Mouse (Mus musculus) granulocyte monocyte progenitor cell, adult 5-6 weeks (primary cell): ENCODE measurements around the gene Tstd2. TPM values are rescaled to one million over a fixed set of nuclear protein-coding genes. Genes with fewer than 3 reads are reported as not detected.

Experiments
- ATAC-seq: replicated peaks from 2 replicates; pipeline ENCODE4 v1.8.0; 2016; ENCODE audit warnings: mild to moderate bottlenecking, moderate TSS enrichment, inconsistent platforms; ENCODE audit not compliant: poor library complexity, severe bottlenecking
- total RNA-seq, 2 experiments: library from RNA; stranded (forward) in 1 of 2; stranded (reverse) in 1 of 2; fragments of 200-712, 200-1000 nt in 1 of 2; fragments of >200 nt in 1 of 2; fragmentation: Nextera tagmentation in 1 of 2; gene quantifications; 2 replicates each; pipeline ENCODE4 v1.2.3; 2014 to 2017

Gene Tstd2
- 29.4 and 36.9 TPM in 2 replicates for total RNA-seq (2014; fragmentation: Nextera tagmentation)
- 27.9 and 30.1 TPM in 2 replicates for total RNA-seq (2017)

DNA sequence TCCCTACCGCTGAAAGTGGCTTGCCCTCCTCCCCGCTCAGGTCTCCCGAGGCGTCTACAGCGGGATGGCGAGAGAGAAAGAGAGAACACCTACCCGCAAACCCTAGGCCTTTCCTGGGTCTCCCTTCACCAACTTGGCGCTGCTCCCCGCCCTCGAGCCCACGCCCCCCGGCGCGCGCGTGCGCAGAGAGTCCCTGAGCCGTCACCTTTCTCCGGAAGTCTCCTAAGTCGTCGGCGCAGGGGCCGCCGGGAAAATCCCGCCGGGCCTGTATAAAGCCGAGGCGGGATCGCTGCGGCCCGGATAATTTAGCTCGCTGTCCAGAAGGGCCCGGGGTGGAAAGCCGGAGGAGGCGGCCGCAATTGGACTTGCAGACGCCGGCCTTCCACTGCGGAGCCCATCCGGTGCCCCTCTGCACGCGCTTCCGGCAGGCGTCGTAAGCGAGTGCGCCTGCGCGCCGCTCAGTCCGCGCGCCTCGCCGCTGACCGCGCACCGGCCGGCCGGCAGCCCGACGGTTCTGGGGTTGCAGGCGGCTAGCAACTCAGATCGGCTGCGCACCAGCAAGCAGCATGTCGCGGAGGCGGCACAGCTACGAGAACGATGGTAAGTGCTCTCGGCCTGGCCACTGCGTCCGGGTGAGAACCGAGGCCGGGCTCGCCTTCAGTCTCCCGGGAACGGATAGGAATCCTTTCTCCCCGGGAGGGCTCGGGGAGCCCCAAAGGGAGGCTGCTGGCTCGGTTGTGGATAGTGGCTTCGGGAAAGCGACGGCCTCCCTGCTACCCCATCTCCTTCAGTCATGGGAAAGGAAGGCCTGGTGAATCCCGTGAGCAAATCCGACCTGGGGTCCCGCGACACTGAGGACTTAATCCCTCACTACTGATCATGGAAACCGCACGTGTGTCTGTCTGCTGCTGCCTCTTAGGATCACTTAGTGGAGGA lies at the start of gene Tstd2, which contains the start of gene Ncbp1:
Gene Tstd2 (minus strand): TSS at position 408 of the 936 bp plus-strand sequence.
Gene Ncbp1 (plus strand): TSS at position 327 of the 936 bp plus-strand sequence.
- ATAC-seq, result peak; percentile 83

DNA sequence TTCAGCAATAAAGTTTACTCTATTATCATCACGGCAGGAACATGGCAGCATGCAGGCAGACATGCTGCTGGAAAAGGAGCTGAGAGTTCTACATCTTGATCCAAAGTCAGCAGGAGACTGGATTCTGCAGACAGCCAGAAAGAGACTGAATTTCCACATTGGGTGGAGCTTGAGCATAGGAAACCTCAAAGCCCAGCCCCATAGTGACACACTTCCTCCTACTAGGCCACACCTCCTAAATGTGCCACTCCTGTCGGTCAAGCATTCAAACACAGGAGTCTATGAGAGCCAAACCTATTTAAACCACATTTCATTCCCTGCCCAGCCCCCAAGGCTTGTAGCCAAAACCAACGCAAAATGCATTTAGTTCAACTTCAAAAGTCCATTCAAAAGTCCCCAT lies 48.0 kb upstream of the Tstd2 start:
- peak; percentile 52 for ATAC-seq

DNA sequence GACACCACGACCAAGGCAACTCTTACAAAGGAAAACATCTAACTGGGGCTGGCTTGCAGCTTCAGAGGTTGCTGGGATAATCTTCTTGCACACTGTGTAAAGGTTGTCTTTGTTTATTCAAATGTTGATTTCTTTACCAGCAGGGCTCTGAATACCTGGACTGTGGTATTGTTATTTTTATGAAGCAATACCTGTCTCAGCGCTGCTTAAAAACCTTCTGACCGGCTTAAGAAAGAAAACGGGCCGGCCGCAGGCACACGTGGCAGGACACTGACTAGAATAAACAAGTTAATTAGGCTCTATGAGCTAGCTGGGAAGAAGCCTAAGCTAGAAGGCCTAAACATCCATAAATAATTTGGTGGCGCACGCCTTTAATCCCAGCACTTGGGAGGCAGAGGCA lies 47.4 kb upstream of the Tstd2 start:
- ATAC-seq, result no peak

DNA sequence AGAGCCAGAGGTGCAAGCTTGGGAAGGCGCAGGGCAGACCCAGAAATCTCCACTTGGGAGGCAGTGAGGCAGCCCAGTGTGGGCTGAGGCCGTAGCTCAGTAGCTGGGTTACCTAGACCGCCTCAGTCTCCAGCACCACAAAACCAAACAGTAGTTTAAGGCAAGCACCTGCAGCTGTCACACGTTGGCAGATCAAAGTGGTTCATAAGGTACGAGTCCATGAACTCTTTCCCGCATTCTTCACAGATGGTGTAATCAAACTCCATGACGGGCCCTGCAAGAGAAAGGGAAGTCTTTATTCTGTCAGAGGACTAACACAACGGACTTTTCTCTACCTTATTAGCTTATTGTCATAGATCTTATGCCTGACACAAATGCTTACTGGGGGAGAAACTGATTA lies 46.9 kb upstream of the Tstd2 start:
- ATAC-seq, result no peak

DNA sequence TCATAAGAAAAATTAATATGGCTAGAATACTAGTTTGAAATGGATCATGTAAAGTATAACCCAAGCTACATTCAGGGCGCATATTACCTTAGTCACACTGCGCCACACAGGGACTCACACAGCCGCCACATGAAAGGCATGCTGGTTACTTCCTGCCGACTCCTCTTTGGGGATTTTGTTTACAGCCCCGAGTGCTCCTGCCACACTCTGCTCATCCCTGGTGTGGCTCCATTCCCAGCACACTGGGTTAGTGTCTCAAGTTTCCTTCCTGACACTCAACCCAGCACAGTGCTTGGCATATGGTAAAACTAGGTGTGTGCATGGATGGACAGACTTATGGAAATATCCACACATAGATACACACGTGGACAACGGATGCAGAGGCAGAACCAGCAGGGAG lies 43.7 kb upstream of the Tstd2 start:
- no peak for ATAC-seq

DNA sequence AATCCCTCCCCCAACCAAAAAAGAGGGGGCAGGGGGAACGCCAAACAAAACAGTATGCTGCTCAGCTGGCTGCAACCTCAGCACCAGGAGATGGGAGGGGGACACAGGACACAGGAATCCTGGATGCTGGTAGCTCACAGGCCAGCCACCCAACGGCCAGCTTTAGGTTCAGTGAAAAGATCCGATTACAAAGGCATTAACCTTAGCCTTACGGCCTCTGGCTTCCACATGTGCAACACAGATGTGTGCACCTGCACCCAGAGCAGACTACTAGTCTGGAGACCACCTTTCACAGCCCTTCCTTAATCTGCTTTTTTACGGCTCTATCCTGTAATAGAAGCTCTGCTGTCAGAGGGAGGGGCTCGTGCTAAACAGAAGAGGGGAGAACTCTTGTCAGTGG lies 42.7 kb upstream of the Tstd2 start:
- ATAC-seq, result no peak

DNA sequence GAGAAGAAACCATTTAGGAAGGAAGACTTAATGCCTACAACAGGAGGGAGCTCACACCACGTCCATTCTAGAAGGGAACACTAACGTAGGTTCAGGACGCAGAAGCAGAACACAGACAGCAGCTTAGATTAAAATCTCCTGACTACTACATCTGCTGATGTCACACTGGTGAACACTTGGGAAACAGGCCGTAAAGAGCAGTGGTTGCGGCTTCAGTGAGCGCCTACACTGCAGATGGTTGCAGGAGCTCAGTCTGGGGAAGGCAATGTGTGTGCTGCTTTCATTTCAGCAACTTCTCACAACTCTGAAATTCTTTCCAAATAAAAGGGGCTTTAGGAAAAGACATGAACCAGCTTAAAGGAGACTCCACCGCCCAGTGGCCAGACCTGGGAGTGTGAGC lies 39.0 kb upstream of the Tstd2 start:
- no peak for ATAC-seq

DNA sequence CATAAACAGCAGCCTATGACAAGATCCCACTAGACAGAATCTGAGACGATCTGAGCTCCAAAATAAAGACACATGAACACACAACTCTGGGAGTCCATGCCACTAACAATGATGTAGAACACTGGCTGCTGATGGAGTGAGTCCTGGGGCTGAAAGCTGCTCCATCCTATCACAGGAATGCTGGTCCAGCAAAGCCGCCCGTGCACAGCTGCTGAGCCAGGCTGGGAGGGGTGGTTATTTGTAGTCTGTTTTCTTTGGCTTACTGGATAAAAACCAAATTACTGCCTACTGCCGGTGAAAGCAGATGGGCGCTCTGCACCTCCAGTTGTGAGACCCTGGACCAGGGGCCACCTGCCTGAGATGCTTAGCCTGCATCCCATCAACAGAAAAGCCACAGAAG lies 38.5 kb upstream of the Tstd2 start:
- ATAC-seq, result no peak

DNA sequence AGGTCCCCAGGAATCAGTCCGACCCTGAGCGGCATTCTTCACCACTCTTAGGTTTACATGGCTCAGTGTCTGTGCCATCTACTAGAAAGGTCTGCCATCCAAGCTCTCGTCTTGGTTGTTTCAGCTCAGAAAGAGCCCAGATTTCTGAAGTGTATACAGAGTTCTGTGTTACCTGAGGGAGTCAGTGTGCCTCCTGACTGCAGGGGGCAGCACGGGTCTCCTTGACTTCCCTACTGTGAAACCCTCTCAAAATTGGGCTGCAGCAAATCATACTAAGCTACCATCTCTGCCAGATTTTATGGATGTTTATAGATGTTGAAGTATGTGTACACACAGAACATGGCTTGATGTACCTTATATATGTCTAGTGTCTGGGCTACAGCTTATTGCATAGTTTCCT lies 37.8 kb upstream of the Tstd2 start:
- no peak for ATAC-seq

DNA sequence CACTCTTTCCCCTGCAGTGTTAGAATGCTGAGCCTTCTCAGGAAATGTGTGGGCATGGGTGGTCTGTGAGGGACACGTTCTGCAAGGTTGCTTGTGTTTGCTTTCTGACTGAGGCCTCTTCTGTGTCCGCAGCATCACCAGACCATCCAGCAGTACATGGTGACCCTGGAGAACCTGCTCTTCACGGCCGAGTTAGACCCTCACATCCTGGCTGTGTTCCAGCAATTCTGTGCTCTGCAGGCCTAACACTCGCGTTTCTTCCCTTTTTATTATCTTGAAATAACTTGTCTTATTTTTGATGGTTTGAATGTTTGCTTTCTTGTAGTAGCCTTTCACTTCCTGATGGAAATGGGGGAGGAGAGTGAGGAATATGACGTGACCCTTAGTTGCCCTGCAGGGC lies 33.3 kb upstream of the Tstd2 start:
- no peak for ATAC-seq

DNA sequence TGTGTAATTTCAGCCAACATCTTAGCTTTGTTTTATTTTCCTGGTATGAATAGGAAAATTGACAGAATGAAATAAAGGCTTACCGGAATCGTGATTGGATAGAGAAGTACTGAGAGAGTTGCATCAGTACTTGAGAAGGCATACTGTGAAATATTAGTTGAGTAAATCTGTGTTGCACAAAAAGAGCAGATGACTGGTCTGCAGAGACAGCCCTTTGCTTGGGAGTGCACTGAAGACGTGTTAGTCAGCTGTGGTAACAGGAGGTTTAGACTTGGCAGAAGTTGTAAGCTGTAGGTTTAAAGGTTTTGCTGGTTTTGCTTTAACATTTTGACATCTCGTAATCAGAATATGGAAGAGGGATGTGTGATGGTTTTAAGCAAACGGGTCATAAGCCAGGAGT lies 27.3 kb upstream of the Tstd2 start:
- ATAC-seq, result no peak

DNA sequence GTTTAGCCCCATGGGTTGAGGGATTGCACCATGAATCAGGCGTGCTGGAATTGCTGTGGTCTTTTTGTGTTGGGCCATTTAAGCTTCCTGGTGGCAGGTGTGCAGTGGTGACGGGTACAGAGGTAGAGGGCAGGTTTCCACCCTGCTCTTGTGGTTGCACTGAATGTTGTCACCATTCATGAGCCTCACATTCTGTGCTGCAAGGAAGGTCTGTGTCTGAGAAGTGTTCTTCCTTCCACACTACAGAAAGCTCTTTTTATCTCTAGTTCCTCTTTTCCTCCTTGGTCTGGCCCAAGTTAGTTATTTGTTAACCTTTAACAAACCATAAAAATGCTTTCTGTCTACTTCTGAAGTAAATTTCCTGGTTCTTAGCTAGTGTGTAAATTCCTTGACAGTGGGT lies 25.5 kb upstream of the Tstd2 start:
- ATAC-seq, result peak; percentile 79

DNA sequence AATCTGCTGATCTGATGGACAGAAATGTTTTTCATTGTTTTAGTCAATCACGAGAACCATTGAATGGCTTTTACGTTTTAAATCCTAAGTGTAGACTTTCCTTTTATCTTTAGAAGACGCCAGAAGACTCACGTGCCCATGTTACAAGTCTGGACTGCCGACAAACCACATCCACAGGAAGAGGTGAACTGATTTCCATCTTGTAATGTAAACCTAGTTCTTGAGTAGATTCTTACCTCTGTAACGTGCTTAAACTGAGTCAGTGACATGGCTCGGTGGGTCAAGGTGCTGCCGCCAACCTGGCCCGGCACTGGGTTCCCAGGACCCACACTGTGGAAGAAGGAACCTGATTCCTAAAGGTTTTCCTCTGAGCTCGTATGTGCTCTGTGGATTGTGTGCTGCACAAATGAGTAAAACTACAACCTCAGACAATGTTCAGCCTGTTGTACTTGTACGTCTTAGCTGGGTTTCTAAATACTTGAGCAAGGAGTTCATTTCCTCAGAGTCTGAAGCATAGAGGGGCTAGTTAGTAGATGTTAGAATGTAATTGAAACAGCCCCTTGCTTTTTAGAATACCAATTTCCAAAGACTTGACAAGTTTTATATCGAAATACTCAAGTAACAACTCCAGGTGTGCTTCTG lies 13.5 kb upstream of the Tstd2 start:
- no peak for ATAC-seq

DNA sequence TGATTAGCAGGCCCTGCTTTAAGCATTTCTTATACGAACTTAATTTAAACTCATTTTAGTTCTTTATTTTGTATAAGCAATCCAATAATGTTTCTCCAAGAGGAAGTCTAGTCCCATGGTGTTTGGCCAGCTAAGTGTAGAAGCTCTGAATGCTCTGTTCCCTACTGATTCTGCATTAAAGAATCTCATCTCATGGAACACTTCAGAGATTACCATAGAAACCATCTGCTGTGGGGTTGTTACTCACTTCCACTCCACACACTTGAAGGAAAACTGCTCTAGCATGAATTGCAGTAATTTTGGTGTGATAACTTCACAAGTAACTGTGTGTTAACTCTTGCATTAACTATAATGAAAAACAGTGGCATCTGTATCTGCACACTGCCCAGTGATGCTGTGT lies 8.4 kb upstream of the Tstd2 start:
- no peak for ATAC-seq

DNA sequence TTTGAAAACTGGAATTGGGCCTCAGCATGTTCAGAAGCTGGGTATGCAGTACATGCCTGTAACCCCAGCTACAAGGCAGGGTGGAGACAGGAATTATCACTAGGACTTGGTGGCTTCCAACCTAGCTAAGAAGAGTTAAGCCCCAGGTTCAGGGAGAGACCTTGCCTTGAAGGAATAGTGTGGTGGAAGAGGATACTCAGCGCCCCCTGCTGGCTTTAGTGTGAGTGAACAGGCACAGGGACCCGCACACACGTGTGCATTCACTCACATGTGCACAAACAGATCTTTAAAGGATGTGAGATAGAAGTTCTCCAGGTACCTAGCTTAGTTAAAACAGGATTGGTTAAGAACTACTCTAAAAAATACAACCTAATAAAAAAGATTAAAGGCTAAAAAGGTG lies 5.8 kb upstream of the Tstd2 start:
- ATAC-seq, result peak; percentile 65

DNA sequence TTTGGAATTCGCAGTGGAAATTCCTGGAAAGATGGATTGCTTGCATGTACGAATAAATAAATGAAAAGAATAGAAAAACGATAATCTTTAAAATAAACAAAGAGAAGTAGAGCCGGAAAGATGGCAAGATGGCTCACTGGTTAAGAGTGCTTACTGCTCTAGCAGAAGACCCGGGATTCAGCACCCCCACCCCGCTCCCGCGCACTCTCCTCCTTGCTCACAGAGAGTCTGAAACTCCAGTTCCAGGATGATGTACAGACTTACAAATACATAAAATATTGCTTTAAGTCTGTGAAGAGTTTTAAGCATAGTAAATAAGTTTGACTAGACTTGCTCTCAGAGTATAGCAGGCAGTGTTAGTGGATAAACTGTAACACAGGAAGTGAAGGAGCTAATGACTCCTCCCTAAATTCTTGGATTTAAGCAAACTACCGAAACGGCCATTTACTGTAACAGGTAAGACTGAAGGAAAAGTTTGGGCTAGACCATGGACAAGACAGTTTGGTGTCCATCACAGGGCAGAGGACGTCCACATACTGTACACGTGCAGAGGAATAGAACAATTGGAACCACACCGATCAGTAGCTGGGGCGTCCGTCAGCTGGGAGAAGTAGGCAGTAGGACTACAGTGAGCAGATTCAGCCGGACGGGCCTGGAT lies 736 bp downstream of the Tstd2 start:
- peak; percentile 23 for ATAC-seq

DNA sequence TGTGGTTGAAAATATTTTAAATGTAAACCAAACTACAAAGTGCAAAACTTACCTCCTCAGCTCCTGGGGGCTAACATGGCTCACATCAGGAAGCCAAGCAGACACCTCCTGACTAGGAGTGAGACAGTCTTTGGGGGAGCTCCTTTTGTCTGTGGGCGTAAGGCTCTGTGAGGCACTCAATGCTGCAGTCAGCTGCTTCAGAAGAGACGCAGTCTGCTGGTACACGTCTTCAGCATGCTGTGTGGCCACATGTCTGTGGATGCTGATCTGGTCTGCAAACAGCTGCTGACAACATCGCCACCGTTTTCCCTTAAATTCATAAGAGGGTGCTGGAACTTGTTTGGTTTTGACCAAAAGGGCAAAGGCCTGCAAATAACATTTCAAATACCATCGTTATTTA lies 6.7 kb downstream of the Tstd2 start:
- ATAC-seq, result no peak

DNA sequence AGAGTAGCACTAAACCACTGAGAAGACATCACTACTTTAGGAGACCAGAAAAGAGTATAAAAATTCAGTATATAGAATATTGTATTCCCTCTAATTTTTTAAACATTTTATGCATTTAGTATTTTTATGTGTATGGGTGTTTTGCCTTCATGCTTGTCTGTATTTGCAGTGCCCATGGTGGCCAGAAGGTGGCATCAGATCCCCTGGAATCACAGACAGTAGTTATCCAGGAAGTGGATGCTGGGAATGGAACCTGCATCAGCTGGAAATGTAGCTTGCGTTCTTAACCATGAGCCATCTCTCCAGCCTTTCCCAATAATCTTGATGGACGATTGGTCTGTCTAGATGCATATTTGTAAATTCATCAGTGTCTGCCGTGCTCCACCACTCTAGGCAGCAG lies 8.3 kb downstream of the Tstd2 start:
- peak; percentile 73 for ATAC-seq

DNA sequence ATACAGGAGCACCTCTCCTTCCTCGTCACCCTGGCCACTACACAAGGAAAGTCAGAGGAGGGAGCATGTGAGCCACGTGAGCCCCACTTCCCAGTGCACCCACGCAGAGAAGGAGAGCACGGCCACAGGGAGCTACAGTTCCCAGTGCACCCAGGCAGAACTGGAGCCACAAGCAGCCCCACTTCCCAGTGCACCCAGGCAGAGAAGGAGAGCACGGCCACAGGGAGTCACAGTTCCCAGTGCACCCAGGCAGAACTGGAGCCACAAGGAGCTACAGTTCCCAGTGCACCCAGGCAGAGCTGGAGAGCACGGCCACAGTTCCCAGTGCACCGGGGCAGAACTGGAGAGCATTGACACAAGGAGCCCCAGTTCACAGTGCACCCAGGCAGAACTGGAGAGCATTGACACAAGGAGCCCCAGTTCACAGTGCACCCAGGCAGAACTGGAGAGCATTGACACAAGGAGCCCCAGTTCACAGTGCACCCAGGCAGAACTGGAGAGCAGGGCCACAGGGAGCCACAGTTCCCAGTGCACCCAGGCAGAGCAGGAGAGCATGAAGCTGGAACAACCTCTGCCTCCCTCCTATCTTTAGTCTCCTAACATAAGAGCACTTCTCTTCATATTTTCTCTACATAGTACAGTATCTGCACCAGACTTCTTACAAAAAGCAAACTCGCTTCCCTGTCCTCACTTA lies 9.0 kb downstream of the Tstd2 start:
- ATAC-seq, result no peak

DNA sequence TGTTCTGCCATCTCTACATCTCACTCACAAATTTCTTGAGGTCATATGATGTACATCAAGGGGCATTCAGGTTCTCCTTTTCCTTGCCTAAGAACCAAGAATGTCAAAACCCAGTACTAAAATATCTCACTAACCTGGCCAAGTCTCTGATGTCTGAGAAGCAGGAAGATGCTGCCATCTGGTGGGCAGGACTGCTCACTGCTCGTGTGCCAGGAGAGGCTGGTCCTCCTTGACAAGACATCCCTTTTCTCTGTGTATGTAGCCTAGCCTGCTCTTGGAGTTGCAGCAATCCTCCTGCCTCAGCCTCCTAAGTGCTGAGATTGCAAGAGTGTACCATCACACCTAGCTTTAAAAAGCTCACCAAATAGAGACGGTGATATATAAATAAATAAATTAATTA lies 12.0 kb downstream of the Tstd2 start:
- ATAC-seq, result peak; percentile 88

DNA sequence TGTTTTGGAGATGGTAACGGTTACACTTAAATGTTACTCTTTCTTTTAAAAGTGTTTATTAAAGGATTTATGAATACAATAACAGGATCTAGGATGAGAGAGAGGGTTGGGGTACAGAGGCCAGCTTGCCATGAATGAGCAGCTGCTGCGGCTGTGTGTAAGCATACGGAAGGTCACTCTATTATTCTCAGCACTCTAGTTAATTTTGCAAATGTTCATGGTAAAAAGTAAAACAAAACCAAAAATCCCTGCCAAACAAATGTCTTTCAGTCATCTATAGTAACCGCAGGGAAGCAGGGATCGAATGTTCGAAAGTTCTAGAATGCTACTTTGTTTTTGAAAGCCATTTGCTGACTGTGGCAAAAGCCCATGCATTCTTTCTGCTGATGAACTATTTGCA lies 15.1 kb downstream of the Tstd2 start:
- no peak for ATAC-seq
